11 mouse cellular contexts compared by ENCODE assay signal in the genomic region with DNA sequence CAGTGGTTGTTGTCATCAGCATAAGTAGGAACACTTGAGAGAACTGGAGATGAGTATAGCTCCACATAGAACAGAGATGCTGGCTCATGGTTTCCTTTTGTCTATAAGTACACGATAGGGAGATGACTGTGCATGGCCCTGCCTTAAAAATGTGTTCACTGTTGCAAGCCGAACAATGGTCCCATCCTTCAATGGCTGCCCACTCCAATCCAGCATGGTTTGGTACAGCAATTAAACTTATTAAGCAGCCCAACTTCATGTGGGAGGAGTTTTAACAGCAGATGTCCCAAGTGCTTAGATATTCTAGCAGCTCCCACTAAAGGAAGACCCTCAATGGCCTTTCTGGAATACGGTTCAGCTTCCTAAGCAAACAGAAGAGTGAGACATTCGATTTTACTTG.
"Had no signal": no experiment of that assay in that cellular context is flagged by ENCODE, and none has a peak within 500 bp of the region (broad histone marks: within the 10 kb centered on the region; RNA-seq: fewer than 3 reads in every experiment).

No protein-coding gene starts in this region.

- H3K9me3 ChIP-seq: limb, embryonic 10.5 days; liver, embryonic 12.5 days; midbrain, embryonic 13.5 days; neural tube, embryonic 15.5 days had no signal

- H3K36me3 ChIP-seq: limb, embryonic 10.5 days; liver, embryonic 12.5 days; midbrain, embryonic 13.5 days; neural tube, embryonic 15.5 days had no signal

- H3K27ac ChIP-seq: left cerebral cortex, adult 2 months; limb, embryonic 10.5 days; liver, embryonic 12.5 days; midbrain, embryonic 13.5 days; neural tube, embryonic 15.5 days; stomach, postnatal 0 days had no signal

- H3K4me2 ChIP-seq: liver, embryonic 12.5 days; lung, embryonic 14.5 days; midbrain, embryonic 13.5 days; neural tube, embryonic 15.5 days had no signal

- DNase-seq: kidney, postnatal 25 days; lung, embryonic 14.5 days; lung, postnatal 4 days; thymus, postnatal 4 days had no signal

- H3K27me3 ChIP-seq: liver, embryonic 12.5 days; midbrain, embryonic 13.5 days; neural tube, embryonic 15.5 days had no signal

- ATAC-seq: liver, embryonic 12.5 days; midbrain, embryonic 13.5 days had no signal

- H3K4me3 ChIP-seq: left cerebral cortex, adult 2 months; limb, embryonic 10.5 days; liver, embryonic 12.5 days; midbrain, embryonic 13.5 days; myocyte; neural tube, embryonic 15.5 days had no signal

- H3K4me1 ChIP-seq: limb, embryonic 10.5 days; liver, embryonic 12.5 days; midbrain, embryonic 13.5 days; neural tube, embryonic 15.5 days had no signal

- H3K9ac ChIP-seq: liver, embryonic 12.5 days; lung, embryonic 14.5 days; midbrain, embryonic 13.5 days; neural tube, embryonic 15.5 days had no signal
